Mouse (Mus musculus): ENCODE results near the gene Pdxdc1.
A peak's percentile ranks its signal among the peaks of the same experiment; 100 is the strongest.
"Not testable (repeated sequence)": the region's sequence is repeated elsewhere in the genome, so short reads cannot be mapped to it uniquely, and the experiment has no call there.

Gene Pdxdc1

GRCm38 (mm10) chr16:13818560-13819393 lies 84.2 kb downstream of the Pdxdc1 start, which contains the start of gene Ntan1:
Gene Ntan1, plus strand, starts transcription at chr16:13818845.
- peak; percentile 93 to 96 for DNase-seq (ENCODE audit: low spot score in 2 of 2)

GRCm38 (mm10) chr16:13813200-13813599 lies 89.7 kb downstream of the Pdxdc1 start:
- no peak for DNase-seq (ENCODE audit: low spot score in 2 of 2)

GRCm38 (mm10) chr16:13812152-13812551 lies 90.8 kb downstream of the Pdxdc1 start:
- DNase-seq (ENCODE audit: low spot score in 2 of 2), result no peak

GRCm38 (mm10) chr16:13808410-13808809 lies 94.5 kb downstream of the Pdxdc1 start:
- no peak for DNase-seq (ENCODE audit: low spot score in 2 of 2)

GRCm38 (mm10) chr16:13807616-13808015 lies 95.3 kb downstream of the Pdxdc1 start:
- DNase-seq (ENCODE audit: low spot score in 2 of 2), result no peak

GRCm38 (mm10) chr16:13804666-13805065 lies 98.3 kb downstream of the Pdxdc1 start:
- no peak for DNase-seq (ENCODE audit: low spot score in 2 of 2)

- DNase-seq (ENCODE audit: low spot score in 2 of 2), result no peak
These were observed 101.7 kb downstream of the Pdxdc1 start for GRCm38 (mm10) chr16:13801231-13801630.

- DNase-seq (ENCODE audit: low spot score in 2 of 2), result no peak
These were observed 106.2 kb downstream of the Pdxdc1 start for GRCm38 (mm10) chr16:13796746-13797175.

- not testable (repeated sequence) for DNase-seq (ENCODE audit: low spot score in 2 of 2)
These were observed 109.5 kb downstream of the Pdxdc1 start for GRCm38 (mm10) chr16:13793441-13793840.

GRCm38 (mm10) chr16:13785932-13786331 lies 117.0 kb downstream of the Pdxdc1 start:
- DNase-seq (ENCODE audit: low spot score in 2 of 2), result no peak

All from spleen, postnatal 10 days (tissue).